Mouse (Mus musculus) bone marrow, adult 2 months (tissue): ENCODE data around the gene Pdcd6ip.
"Not testable (repeated sequence)": the region's sequence is repeated elsewhere in the genome, so short reads cannot be mapped to it uniquely, and the experiment has no call there.

Experiments used
- CTCF ChIP-seq: fragments of 200-500 bp; IDR thresholded peaks from 2 replicates; pipeline ENCODE4 v1.5.1; 2011; ENCODE audit warnings: low read length, control low read depth; ENCODE audit not compliant: control insufficient read depth, insufficient read depth
- POLR2A ChIP-seq: fragments of 200-500 bp; IDR thresholded peaks from 2 replicates; pipeline ENCODE4 v1.6.1; 2011; ENCODE audit warnings: low read depth, mild to moderate bottlenecking, control low read depth, low read length, borderline replicate concordance; ENCODE audit not compliant: control insufficient read depth

GRCm38 (mm10) chr9:113649211-113649610 lies 58.8 kb downstream of the Pdcd6ip start:
- TF ChIP-seq CTCF, POLR2A: not testable (repeated sequence)
